Mouse (Mus musculus) liver, embryonic 12.5 days (tissue): ENCODE results near the gene Rbm4b. TPM values are rescaled to one million over a fixed set of nuclear protein-coding genes. Genes with fewer than 3 reads are reported as not detected.

ENCODE experiments used
- ATAC-seq: fragments of 200-750 bp; cut with Nextera tagmentation; 2 replicates; pipeline ENCODE4 v1.8.0; 2017; ENCODE audit warnings: moderate number of reproducible peaks, mild to moderate bottlenecking, moderate library complexity
- H3K27ac ChIP-seq: fragments of 300-500 bp; sonication (generic); 2 replicates; pipeline ENCODE4 v1.5.1; 2016; ENCODE audit warnings: mild to moderate bottlenecking
- H3K27me3 ChIP-seq: fragments of 300-500 bp; sonication (generic); replicated peaks from 2 replicates; pipeline ENCODE4 v1.6.1; 2016; ENCODE audit warnings: mild to moderate bottlenecking, moderate library complexity
- H3K36me3 ChIP-seq: fragments of 300-500 bp; sonication (generic); 2 replicates; pipeline ENCODE4 v1.6.1; 2016; ENCODE audit warnings: mild to moderate bottlenecking, moderate library complexity
- H3K4me1 ChIP-seq: fragments of 300-500 bp; sonication (generic); 2 replicates; pipeline ENCODE4 v1.6.1; 2016
- H3K4me2 ChIP-seq: fragments of 300-500 bp; sonication (generic); 2 replicates; pipeline ENCODE4 v1.6.1; 2016; ENCODE audit warnings: mild to moderate bottlenecking, moderate library complexity
- H3K4me3 ChIP-seq: fragments of 300-500 bp; sonication (generic); 2 replicates; pipeline ENCODE4 v1.5.1; 2016; ENCODE audit warnings: mild to moderate bottlenecking, moderate library complexity
- H3K9ac ChIP-seq: fragments of 300-500 bp; sonication (generic); 2 replicates; pipeline ENCODE4 v1.6.1; 2016; ENCODE audit warnings: mild to moderate bottlenecking, moderate library complexity
- H3K9me3 ChIP-seq: fragments of 300-500 bp; sonication (generic); replicated peaks from 2 replicates; pipeline ENCODE4 v1.6.1; 2016; ENCODE audit warnings: mild to moderate bottlenecking, moderate library complexity
- WGBS: fragments of 180-500 bp; shearing (Covaris S2); methylation state at CpG from one replicate; pipeline ENCODE4 v1.1.7; 2016; ENCODE audit not compliant: insufficient replicate concordance; 5-methylcytosine and 5-hydroxymethylcytosine counted together
- polyA plus RNA-seq: library from polyadenylated mRNA; unstranded; fragments of >200 nt; fragmentation: Nextera tagmentation; extraction: Ambion mirVana; gene quantifications from 2 replicates; pipeline ENCODE4 v1.2.1, GENCODE M21; 2016

The Rbm4b gene
- 22.7 and 24.0 TPM in 2 replicates for polyA plus RNA-seq

GRCm38 (mm10) chr19:4756193-4756911, at the start of gene Rbm4b:
Gene Rbm4b, plus strand, starts transcription at chr19:4756497.
- ATAC-seq: peak; percentile 94
- peaks cover 17% of the 10 kb centered on the region for H3K4me1 ChIP-seq
- H3K27ac ChIP-seq: peak within 1 kb of the TSS; percentile 84
- peaks cover 27% of the 10 kb centered on the region for H3K36me3 ChIP-seq
- no peaks in the 10 kb centered on the region for H3K27me3 ChIP-seq
- H3K9ac ChIP-seq: peak within 1 kb of the TSS; percentile 76
- peak within 1 kb of the TSS; percentile 73 for H3K4me3 ChIP-seq
- no peaks in the 10 kb centered on the region for H3K9me3 ChIP-seq
- WGBS: 0% methylated on average over 65 of the region's 65 CpGs
- H3K4me2 ChIP-seq: peak within 1 kb of the TSS; percentile 84

GRCm38 (mm10) chr19:4708765-4709164, 47.5 kb upstream of the Rbm4b start:
- no peak overlapping the region for H3K4me2 ChIP-seq
- H3K27ac ChIP-seq: no peak overlapping the region
- peaks cover 4% of the 10 kb centered on the region; the same call in 1 of the 2 replicates for H3K4me1 ChIP-seq
- H3K36me3 ChIP-seq: no peaks in the 10 kb centered on the region
- H3K4me3 ChIP-seq: no peak overlapping the region
- ATAC-seq: no peak
- no peaks in the 10 kb centered on the region for H3K9me3 ChIP-seq
- peaks cover 64% of the 10 kb centered on the region for H3K27me3 ChIP-seq
- no peak overlapping the region for H3K9ac ChIP-seq
- 64% methylated on average over 10 of the region's 10 CpGs for WGBS

GRCm38 (mm10) chr19:4711098-4711600, 45.1 kb upstream of the Rbm4b start, which contains the start of gene Sptbn2:
Gene Sptbn2, plus strand, starts transcription at chr19:4711167.
- Histone ChIP-seq H3K27ac (no peak within 1 kb of the TSS), H3K27me3 (peaks cover 79% of the 10 kb centered on the region)

GRCm38 (mm10) chr19:4711601-4712155, 44.6 kb upstream of the Rbm4b start:
- Histone ChIP-seq H3K27me3 (peaks cover 79% of the 10 kb centered on the region), H3K9ac (no peak overlapping the region), H3K36me3 (no peaks in the 10 kb centered on the region), H3K4me1 (peaks cover 4% of the 10 kb centered on the region; the same call in 1 of the 2 replicates), H3K9me3 (no peaks in the 10 kb centered on the region), H3K4me2 (peak overlapping the region; percentile 71), H3K4me3 (peak overlapping the region; percentile 47), H3K27ac (no peak overlapping the region)
- 2% methylated on average over 46 of the region's 65 CpGs for WGBS
- no peak for ATAC-seq

More at GRCm38 (mm10) chr19:4711098-4711600, 45.1 kb upstream of the Rbm4b start, which contains the start of gene Sptbn2:
- Histone ChIP-seq H3K9ac (no peak within 1 kb of the TSS), H3K4me2 (peak within 1 kb of the TSS; percentile 71), H3K9me3 (no peaks in the 10 kb centered on the region), H3K36me3 (no peaks in the 10 kb centered on the region), H3K4me1 (peaks cover 4% of the 10 kb centered on the region; the same call in 1 of the 2 replicates), H3K4me3 (peak within 1 kb of the TSS; percentile 47)
- ATAC-seq: no peak
- WGBS: 20% methylated on average over 13 of the region's 13 CpGs

- Histone ChIP-seq H3K4me1 (peaks cover 4% of the 10 kb centered on the region; the same call in 1 of the 2 replicates), H3K9ac (no peak overlapping the region), H3K4me2 (peak overlapping the region; percentile 71), H3K9me3 (no peaks in the 10 kb centered on the region), H3K4me3 (peak overlapping the region; percentile 47), H3K27me3 (peaks cover 84% of the 10 kb centered on the region), H3K36me3 (no peaks in the 10 kb centered on the region), H3K27ac (no peak overlapping the region)
- ATAC-seq: no peak
- under 1% methylated on average over 59 of the region's 60 CpGs for WGBS
Observed at GRCm38 (mm10) chr19:4712156-4712780, 44.0 kb upstream of the Rbm4b start.

GRCm38 (mm10) chr19:4712781-4713526, 43.3 kb upstream of the Rbm4b start:
- peak overlapping the region; percentile 71 for H3K4me2 ChIP-seq
- H3K27me3 ChIP-seq: peaks cover 88% of the 10 kb centered on the region
- H3K9ac ChIP-seq: no peak overlapping the region
- ATAC-seq: no peak
- H3K4me3 ChIP-seq: no peak overlapping the region; the same call in 1 of the 2 replicates
- H3K27ac ChIP-seq: no peak overlapping the region
- H3K4me1 ChIP-seq: peaks cover 4% of the 10 kb centered on the region; the same call in 1 of the 2 replicates
- 31% methylated on average over 13 of the region's 13 CpGs for WGBS
- H3K36me3 ChIP-seq: no peaks in the 10 kb centered on the region
- no peaks in the 10 kb centered on the region for H3K9me3 ChIP-seq

- 54% methylated on average over 3 of the region's 3 CpGs for WGBS
- Histone ChIP-seq H3K4me1 (peaks cover 7% of the 10 kb centered on the region; the same call in 1 of the 2 replicates), H3K4me3 (no peak overlapping the region), H3K9ac (no peak overlapping the region), H3K9me3 (no peaks in the 10 kb centered on the region), H3K36me3 (no peaks in the 10 kb centered on the region), H3K27me3 (peaks cover 88% of the 10 kb centered on the region), H3K27ac (no peak overlapping the region), H3K4me2 (no peak overlapping the region)
- ATAC-seq: no peak
Observed at GRCm38 (mm10) chr19:4713886-4714285, 42.4 kb upstream of the Rbm4b start.

- no peak overlapping the region for H3K4me3 ChIP-seq
- H3K36me3 ChIP-seq: no peaks in the 10 kb centered on the region
- H3K4me2 ChIP-seq: no peak overlapping the region
- ATAC-seq: no peak
- H3K9ac ChIP-seq: no peak overlapping the region
- no peak overlapping the region for H3K27ac ChIP-seq
- 83% methylated on average over 14 of the region's 14 CpGs for WGBS
- peaks cover 81% of the 10 kb centered on the region for H3K27me3 ChIP-seq
- no peaks in the 10 kb centered on the region for H3K9me3 ChIP-seq
- peaks cover 22% of the 10 kb centered on the region for H3K4me1 ChIP-seq
Observed at GRCm38 (mm10) chr19:4716756-4717155, 39.5 kb upstream of the Rbm4b start.

GRCm38 (mm10) chr19:4717281-4717680, 39.0 kb upstream of the Rbm4b start:
- Histone ChIP-seq H3K4me1 (peaks cover 19% of the 10 kb centered on the region), H3K36me3 (no peaks in the 10 kb centered on the region), H3K4me3 (no peak overlapping the region), H3K9me3 (no peaks in the 10 kb centered on the region), H3K27ac (no peak overlapping the region), H3K4me2 (no peak overlapping the region), H3K27me3 (peaks cover 77% of the 10 kb centered on the region), H3K9ac (no peak overlapping the region)
- no peak for ATAC-seq
- WGBS: 79% methylated on average over 2 of the region's 2 CpGs

GRCm38 (mm10) chr19:4718716-4719115, 37.6 kb upstream of the Rbm4b start:
- H3K27me3 ChIP-seq: peaks cover 66% of the 10 kb centered on the region
- no peak for ATAC-seq
- WGBS: 13% methylated on average over 12 of the region's 12 CpGs

GRCm38 (mm10) chr19:4719351-4719764, 36.9 kb upstream of the Rbm4b start:
- Histone ChIP-seq H3K27ac (no peak overlapping the region), H3K4me2 (no peak overlapping the region), H3K4me3 (no peak overlapping the region), H3K4me1 (peaks cover 18% of the 10 kb centered on the region), H3K9ac (no peak overlapping the region), H3K36me3 (no peaks in the 10 kb centered on the region), H3K27me3 (peaks cover 60% of the 10 kb centered on the region), H3K9me3 (no peaks in the 10 kb centered on the region)
- ATAC-seq: peak; percentile 30; the same call in 1 of the 2 replicates
- WGBS: 29% methylated on average over 5 of the region's 5 CpGs

More at GRCm38 (mm10) chr19:4718716-4719115, 37.6 kb upstream of the Rbm4b start:
- H3K4me1 ChIP-seq: peaks cover 18% of the 10 kb centered on the region
- no peak overlapping the region for H3K27ac ChIP-seq
- H3K9me3 ChIP-seq: no peaks in the 10 kb centered on the region
- no peak overlapping the region for H3K4me3 ChIP-seq
- no peak overlapping the region for H3K9ac ChIP-seq
- H3K36me3 ChIP-seq: no peaks in the 10 kb centered on the region
- no peak overlapping the region for H3K4me2 ChIP-seq
